Mouse (Mus musculus) kidney, embryonic 14.5 days (tissue): ENCODE results near the gene Gm20538. TPM values are rescaled to one million over a fixed set of nuclear protein-coding genes. Genes with fewer than 3 reads are reported as not detected.

ENCODE experiments used
- ATAC-seq: fragments of 200-750 bp; cut with Nextera tagmentation; 2 replicates; pipeline ENCODE4 v1.8.0; 2017; ENCODE audit warnings: moderate number of reproducible peaks, mild to moderate bottlenecking, moderate TSS enrichment, moderate library complexity; ENCODE audit not compliant: low FRiP score, low TSS enrichment
- H3K27ac ChIP-seq: fragments of 300-500 bp; sonication (generic); 2 replicates; pipeline ENCODE4 v1.5.1; 2014; ENCODE audit warnings: low read depth, mild to moderate bottlenecking, low read length, moderate library complexity, mixed read lengths
- H3K27me3 ChIP-seq: fragments of 300-500 bp; sonication (generic); 2 replicates; pipeline ENCODE4 v1.6.1; 2014; ENCODE audit warnings: mild to moderate bottlenecking, low read length; ENCODE audit not compliant: control insufficient read depth, insufficient read depth
- H3K36me3 ChIP-seq: fragments of 300-500 bp; sonication (generic); 2 replicates; pipeline ENCODE4 v1.6.1; 2014; ENCODE audit warnings: low read length, mixed read lengths; ENCODE audit not compliant: control insufficient read depth, insufficient read depth
- H3K4me1 ChIP-seq: fragments of 300-500 bp; sonication (generic); 2 replicates; pipeline ENCODE4 v1.6.1; 2014; ENCODE audit warnings: low read length, mixed read lengths; ENCODE audit not compliant: control insufficient read depth, insufficient read depth
- H3K4me2 ChIP-seq: fragments of 300-500 bp; sonication (generic); replicated peaks from 2 replicates; pipeline ENCODE4 v1.6.1; 2014; ENCODE audit warnings: low read depth, mild to moderate bottlenecking, low read length
- H3K4me3 ChIP-seq: fragments of 300-500 bp; sonication (generic); 2 replicates; pipeline ENCODE4 v1.5.1; 2014; ENCODE audit warnings: mild to moderate bottlenecking, low read length
- H3K9ac ChIP-seq: fragments of 300-500 bp; sonication (generic); 2 replicates; pipeline ENCODE4 v1.6.1; 2014; ENCODE audit warnings: low read depth, mild to moderate bottlenecking, low read length, moderate library complexity
- H3K9me3 ChIP-seq: fragments of 300-500 bp; sonication (generic); 2 replicates; pipeline ENCODE4 v1.6.1; 2016; ENCODE audit warnings: low read length; ENCODE audit not compliant: control insufficient read depth
- WGBS: fragments of 180-500 bp; shearing (Covaris S2); extraction: QIAGEN DNeasy Blood & Tissue Kit; methylation state at CpG from one replicate; pipeline ENCODE4 v1.1.7; 2014; 5-methylcytosine and 5-hydroxymethylcytosine counted together
- polyA plus RNA-seq: library from polyadenylated mRNA; unstranded; fragments of >200 nt; fragmentation: Nextera tagmentation; extraction: Ambion mirVana; gene quantifications from 2 replicates; pipeline ENCODE4 v1.2.1, GENCODE M21; 2014

Gm20538 gene
- polyA plus RNA-seq: not detected in 2 replicates

DNA sequence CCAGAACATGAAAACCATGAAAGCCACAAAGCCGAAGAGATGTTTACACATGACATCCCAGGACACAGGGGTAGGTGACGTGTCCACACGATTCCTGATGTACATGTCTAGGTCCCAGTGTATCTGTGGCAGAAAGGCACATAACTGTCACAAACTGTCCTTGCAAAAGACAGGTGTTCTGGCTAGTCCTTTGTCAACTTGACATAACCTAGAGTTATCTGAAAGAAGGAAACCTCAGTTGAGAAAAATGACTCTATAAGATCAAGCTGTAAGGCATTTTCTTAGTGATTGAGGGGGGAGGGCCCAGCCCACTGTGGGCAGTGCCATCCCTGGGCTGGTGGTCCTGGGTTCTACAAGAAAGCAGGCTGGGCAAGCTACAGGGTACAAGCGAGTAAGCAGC, at the start of gene Gm20538:
Gene Gm20538 (minus strand): TSS at position 101 of the 400 bp plus-strand sequence.
- Histone ChIP-seq H3K4me3 (no peak within 1 kb of the TSS; the same call in 1 of the 2 replicates), H3K36me3 (peaks cover 45% of the 10 kb centered on the region), H3K4me1 (peaks cover 13% of the 10 kb centered on the region), H3K9ac (no peak within 1 kb of the TSS), H3K4me2 (no peak within 1 kb of the TSS), H3K27ac (no peak within 1 kb of the TSS), H3K9me3 (no peaks in the 10 kb centered on the region), H3K27me3 (no peaks in the 10 kb centered on the region)
- no peak for ATAC-seq
- 96% methylated on average over 4 of the region's 4 CpGs for WGBS

DNA sequence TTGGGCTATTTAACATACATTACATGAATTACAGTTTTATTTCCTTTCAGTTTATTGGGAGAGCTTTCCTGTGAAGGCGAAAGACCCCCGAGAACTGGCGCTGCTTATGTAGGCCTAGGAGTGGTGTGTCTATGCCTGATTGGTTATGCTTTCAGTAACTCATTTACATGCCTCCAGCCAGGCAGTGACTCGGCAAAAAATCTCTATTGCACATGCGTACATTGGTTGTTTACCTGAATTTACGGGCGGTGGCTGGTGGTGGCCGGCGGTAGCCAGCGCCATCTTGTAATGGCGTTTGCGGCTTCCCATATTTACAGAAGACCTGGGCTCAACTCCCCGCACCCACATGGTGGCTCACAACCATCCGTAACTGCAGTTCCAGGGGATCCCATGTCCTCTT, 41.5 kb upstream of the Gm20538 start:
- no peak for ATAC-seq
- Histone ChIP-seq H3K4me3 (no peak overlapping the region), H3K4me2 (no peak overlapping the region), H3K9me3 (no peaks in the 10 kb centered on the region), H3K4me1 (peaks cover 11% of the 10 kb centered on the region; the same call in 1 of the 2 replicates), H3K9ac (no peak overlapping the region), H3K27ac (no peak overlapping the region), H3K36me3 (no peaks in the 10 kb centered on the region), H3K27me3 (no peaks in the 10 kb centered on the region)
- 96% methylated on average over 14 of the region's 14 CpGs for WGBS

DNA sequence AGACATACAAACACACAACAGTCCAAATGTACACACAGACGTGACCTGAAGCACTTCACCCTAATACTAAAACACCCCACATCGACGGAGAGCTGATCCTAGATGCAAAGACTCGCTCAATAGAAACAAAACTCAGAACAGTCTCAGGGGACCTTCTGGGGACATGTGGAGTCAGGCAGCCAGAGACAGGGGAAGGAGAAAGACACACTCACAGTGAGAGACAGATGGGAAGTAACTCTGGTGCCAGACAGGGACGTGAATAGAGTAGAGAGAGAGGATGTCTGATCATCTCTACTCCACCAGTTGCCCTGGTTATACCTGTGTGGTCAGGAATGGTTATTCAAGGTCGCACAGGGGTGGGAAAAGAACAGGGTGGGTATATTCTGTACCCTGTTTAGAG, 39.0 kb upstream of the Gm20538 start:
- no peak for ATAC-seq
- Histone ChIP-seq H3K27ac (no peak overlapping the region), H3K4me3 (no peak overlapping the region), H3K9me3 (no peaks in the 10 kb centered on the region), H3K4me1 (peaks cover 5% of the 10 kb centered on the region; the same call in 1 of the 2 replicates), H3K9ac (no peak overlapping the region), H3K4me2 (no peak overlapping the region), H3K27me3 (no peaks in the 10 kb centered on the region), H3K36me3 (no peaks in the 10 kb centered on the region)
- 79% methylated on average over 6 of the region's 6 CpGs for WGBS

DNA sequence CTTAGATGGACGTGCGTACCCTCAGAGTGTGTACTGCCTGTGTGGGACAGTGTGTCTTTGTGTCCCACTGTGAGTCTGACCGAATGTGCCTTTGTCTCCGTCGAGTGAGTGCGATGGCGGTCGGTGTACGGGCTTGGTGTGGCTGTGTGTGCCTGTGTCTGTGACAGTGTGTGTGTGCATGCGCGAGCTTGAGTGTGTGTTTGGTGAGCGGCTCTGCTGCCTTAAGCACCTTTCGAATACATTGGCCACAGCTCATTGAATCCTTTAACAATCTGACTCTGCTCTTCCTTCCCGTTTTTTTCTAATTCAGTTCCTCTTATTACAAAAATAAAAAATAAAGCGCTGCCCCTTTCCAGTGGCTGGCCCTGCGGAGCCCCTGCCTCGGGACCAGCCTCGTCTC, 38.4 kb upstream of the Gm20538 start:
- Histone ChIP-seq H3K27me3 (no peaks in the 10 kb centered on the region), H3K9ac (no peak overlapping the region), H3K4me1 (peaks cover 5% of the 10 kb centered on the region; the same call in 1 of the 2 replicates), H3K4me3 (no peak overlapping the region), H3K9me3 (no peaks in the 10 kb centered on the region), H3K4me2 (no peak overlapping the region), H3K27ac (no peak overlapping the region), H3K36me3 (no peaks in the 10 kb centered on the region)
- WGBS: 77% methylated on average over 18 of the region's 18 CpGs
- no peak for ATAC-seq

DNA sequence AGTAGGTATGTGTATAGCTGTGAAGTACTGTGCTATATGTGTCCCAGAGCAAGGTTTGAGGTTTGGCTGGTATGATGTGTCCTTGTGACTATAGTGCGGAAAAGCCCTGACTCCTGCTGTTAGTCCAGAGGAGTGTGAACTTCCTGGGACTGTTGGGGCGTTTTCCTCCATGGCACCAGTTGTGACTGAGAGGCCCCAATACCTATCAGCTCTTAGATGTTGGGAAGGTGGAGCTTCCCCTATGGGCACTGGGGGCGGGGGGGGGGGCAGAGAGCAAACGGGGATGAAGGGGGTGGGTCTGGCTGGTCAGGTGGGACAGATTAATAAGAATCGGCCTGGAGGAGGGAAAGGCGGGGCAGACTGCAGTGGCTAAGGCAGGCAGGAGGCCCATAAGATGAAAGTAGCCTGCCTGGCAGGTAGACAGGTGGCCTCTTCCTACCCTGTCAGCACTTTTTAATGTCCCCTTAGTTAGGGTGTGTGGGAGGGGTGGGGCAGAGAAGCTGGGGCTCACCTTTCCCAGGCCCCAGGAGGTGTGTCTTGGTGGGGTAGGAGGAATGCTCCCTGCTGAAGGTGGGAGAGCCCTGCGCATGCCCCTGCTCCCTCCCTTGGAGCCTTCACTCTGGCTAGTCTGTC, 37.1 kb upstream of the Gm20538 start:
- no peak overlapping the region for H3K27ac ChIP-seq
- WGBS: 38% methylated on average over 7 of the region's 7 CpGs
- H3K9ac ChIP-seq: no peak overlapping the region
- H3K4me2 ChIP-seq: no peak overlapping the region
- no peaks in the 10 kb centered on the region for H3K36me3 ChIP-seq
- peak; percentile 26; the same call in 1 of the 2 replicates for ATAC-seq
- H3K4me1 ChIP-seq: peaks cover 5% of the 10 kb centered on the region; the same call in 1 of the 2 replicates
- no peaks in the 10 kb centered on the region for H3K9me3 ChIP-seq
- no peaks in the 10 kb centered on the region for H3K27me3 ChIP-seq
- H3K4me3 ChIP-seq: no peak overlapping the region

DNA sequence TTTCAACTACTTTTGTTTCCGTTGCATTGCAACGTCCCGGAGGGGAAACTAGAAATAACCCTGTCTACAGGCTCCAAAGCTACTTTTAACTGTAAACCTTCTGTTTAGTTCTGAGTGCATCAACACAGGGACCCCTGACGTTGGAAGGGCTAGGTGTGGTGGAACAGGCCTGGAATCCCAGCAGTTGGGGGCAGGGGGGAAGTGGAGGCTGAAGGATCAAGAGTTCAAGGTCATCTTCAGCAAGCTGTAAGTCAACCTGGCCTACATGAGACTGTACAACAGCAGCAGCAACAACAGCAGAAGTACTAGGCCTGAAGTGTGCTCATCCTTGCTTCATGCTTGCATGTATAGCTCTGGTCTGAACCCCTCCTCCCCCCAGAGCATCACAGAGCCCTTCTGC, 35.4 kb upstream of the Gm20538 start:
- Histone ChIP-seq H3K36me3 (no peaks in the 10 kb centered on the region), H3K27ac (no peak overlapping the region), H3K4me3 (no peak overlapping the region), H3K4me1 (peaks cover 5% of the 10 kb centered on the region; the same call in 1 of the 2 replicates), H3K9ac (no peak overlapping the region), H3K4me2 (no peak overlapping the region), H3K9me3 (no peaks in the 10 kb centered on the region), H3K27me3 (0 out of 2 replicates have a peak, but pooled peaks cover 3% of the 10 kb centered on the region)
- WGBS: 45% methylated on average over 4 of the region's 4 CpGs
- no peak for ATAC-seq

DNA sequence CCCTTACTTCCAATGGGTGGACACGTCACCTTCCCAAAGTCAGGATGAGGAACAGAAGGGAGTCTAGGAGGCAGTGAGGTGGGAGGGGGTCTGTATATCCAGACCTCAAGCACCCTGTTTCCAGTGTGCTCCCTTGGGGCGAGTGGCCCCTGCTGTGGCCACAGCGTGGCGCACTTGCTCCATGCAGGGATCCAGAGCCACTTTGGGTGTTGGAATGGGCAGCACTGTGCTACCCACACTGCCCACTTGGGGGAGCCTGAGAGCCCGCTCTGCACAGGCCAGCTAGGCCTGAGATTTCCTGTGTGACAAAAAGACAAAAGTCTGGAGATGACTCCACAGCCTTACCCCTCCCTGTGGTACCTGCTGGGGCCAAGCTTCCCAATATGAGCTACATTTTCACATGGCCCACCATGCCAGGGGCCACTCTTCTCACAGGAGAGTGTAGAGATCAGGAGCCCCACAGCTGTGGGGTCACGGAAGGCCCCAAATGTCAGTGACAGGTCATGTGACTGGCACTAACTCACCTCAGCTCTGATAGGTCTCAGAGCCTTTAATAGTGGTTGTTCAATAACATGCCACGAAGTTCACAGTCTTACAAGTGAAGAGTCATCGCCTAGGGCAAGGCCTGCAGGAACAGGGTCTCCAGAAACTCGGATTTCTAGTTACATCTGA, 30.1 kb upstream of the Gm20538 start:
- Histone ChIP-seq H3K4me3 (no peak overlapping the region), H3K27ac (no peak overlapping the region), H3K9me3 (no peaks in the 10 kb centered on the region), H3K4me2 (no peak overlapping the region), H3K4me1 (no peaks in the 10 kb centered on the region), H3K9ac (no peak overlapping the region), H3K36me3 (no peaks in the 10 kb centered on the region), H3K27me3 (0 out of 2 replicates have a peak, but pooled peaks cover 3% of the 10 kb centered on the region)
- peak; percentile 86 for ATAC-seq
- WGBS: 28% methylated on average over 9 of the region's 9 CpGs

DNA sequence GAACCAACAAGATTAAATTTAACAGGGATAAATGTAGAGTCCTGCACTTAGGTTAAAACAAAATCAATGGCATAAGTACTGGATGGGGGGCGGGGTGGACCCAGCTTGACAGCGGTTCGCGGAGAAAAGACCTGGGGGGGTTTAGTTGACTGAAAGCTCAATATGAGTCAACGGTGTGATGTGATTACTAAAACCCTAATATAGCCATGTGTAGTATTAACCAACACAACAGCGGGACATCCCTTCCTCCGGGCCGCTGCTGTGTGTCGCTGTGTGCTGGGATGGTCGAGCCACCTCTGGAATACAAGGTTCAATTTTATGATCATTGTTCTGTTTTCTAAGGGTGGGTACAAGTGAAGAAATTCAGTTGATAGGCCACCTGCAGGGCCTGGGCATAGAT, 29.5 kb upstream of the Gm20538 start:
- no peak overlapping the region for H3K4me2 ChIP-seq
- H3K4me1 ChIP-seq: no peaks in the 10 kb centered on the region
- no peak overlapping the region for H3K27ac ChIP-seq
- H3K27me3 ChIP-seq: 0 out of 2 replicates have a peak, but pooled peaks cover 3% of the 10 kb centered on the region
- no peak overlapping the region for H3K9ac ChIP-seq
- H3K36me3 ChIP-seq: no peaks in the 10 kb centered on the region
- no peaks in the 10 kb centered on the region for H3K9me3 ChIP-seq
- H3K4me3 ChIP-seq: no peak overlapping the region
- 80% methylated on average over 10 of the region's 10 CpGs for WGBS
- 0 out of 2 replicates have a peak, but pooled peaks have one; percentile 11 for ATAC-seq

DNA sequence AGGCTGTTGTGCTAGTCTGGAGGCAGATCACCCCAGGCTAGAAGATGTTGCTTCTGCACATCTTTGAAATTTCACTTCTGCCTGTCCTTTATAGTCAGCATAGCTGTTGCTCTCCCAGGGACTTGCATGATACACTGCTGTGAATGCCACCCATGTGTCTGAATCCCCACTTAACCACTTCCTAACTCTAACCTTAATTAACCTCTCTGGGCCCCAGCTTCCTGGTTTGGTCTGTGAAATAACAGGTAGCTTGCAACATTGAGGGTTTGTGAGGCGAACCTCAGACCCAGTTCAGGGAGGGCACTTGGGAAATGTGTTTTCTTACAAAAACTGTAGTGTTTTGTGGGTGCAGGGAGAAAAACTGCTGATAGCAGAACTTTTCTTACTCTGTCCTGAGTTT, 25.4 kb upstream of the Gm20538 start:
- H3K4me1 ChIP-seq: no peaks in the 10 kb centered on the region
- no peak overlapping the region for H3K27ac ChIP-seq
- no peak overlapping the region for H3K4me3 ChIP-seq
- peaks cover 29% of the 10 kb centered on the region for H3K36me3 ChIP-seq
- no peak for ATAC-seq
- no peaks in the 10 kb centered on the region for H3K9me3 ChIP-seq
- no peaks in the 10 kb centered on the region for H3K27me3 ChIP-seq
- no peak overlapping the region for H3K4me2 ChIP-seq
- WGBS: 74% methylated on average over 1 of the region's 1 CpGs
- no peak overlapping the region for H3K9ac ChIP-seq
